Mouse (Mus musculus) frontal cortex, adult 2 months (tissue): ENCODE measurements around the gene Fbxl20. TPM values are rescaled to one million over a fixed set of nuclear protein-coding genes. Genes with fewer than 3 reads are reported as not detected.
"Not testable (repeated sequence)": the region's sequence is repeated elsewhere in the genome, so short reads cannot be mapped to it uniquely, and the experiment has no call there.

Experiments used
- DNase-seq, 2 experiments: peaks; one replicate each; pipeline ENCODE4 v3.0.0; 2022; ENCODE audit warnings: low spot score in 1 of 2; ENCODE audit errors: extremely low spot score in 1 of 2
- polyA plus RNA-seq: library from polyadenylated mRNA; depleted of rRNA; stranded (reverse); fragments of >200 nt; gene quantifications from 2 replicates; pipeline ENCODE4 v1.2.3, GENCODE M21; 2012; rRNA removed

Fbxl20 gene
- polyA plus RNA-seq: 26.8 and 28.5 TPM in 2 replicates

DNA sequence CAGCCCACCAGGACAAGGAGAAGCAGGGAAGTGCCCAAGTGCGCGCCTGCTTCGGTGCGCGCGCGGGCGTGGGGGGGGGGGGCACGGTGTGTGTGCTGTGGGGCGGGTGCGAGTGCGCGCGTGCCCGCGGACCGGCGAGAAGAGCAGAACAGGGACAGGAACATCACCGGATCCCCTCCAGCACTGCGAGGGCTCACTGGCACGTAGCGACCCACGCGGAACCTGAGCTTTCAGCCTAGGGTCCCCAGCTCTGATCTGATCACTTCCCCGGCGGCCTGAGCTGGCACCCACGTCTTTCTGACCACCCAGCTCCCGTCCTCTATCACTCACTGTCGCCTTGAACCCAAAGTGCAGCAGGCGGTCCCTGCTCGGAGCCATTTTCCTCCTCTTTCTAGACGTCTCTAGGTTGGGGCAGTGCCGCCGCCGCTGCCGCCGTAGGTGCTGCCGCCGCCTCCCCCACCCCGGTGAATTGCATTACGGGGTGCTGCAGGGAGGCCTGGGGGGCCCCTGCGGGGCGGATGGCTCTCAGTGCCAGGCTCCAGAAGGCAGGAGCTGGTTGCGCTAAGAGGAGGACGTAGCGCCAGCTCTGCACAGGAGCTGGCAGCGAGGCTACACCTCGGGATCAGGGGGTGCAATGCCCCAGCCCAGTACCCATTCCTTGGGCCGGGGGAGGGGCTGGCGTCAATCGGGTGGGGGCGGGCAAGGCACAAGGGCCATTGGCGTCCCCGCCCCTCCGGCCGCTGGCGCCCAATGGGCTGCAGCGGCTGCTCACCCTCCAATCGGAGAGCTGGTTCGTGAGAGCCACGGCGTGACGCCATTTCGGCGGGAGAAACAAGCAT lies at the start of gene Fbxl20:
Gene Fbxl20 (minus strand): TSS at position 618 of the 839 bp plus-strand sequence.
- DNase-seq: peak; percentile 81 to 93

DNA sequence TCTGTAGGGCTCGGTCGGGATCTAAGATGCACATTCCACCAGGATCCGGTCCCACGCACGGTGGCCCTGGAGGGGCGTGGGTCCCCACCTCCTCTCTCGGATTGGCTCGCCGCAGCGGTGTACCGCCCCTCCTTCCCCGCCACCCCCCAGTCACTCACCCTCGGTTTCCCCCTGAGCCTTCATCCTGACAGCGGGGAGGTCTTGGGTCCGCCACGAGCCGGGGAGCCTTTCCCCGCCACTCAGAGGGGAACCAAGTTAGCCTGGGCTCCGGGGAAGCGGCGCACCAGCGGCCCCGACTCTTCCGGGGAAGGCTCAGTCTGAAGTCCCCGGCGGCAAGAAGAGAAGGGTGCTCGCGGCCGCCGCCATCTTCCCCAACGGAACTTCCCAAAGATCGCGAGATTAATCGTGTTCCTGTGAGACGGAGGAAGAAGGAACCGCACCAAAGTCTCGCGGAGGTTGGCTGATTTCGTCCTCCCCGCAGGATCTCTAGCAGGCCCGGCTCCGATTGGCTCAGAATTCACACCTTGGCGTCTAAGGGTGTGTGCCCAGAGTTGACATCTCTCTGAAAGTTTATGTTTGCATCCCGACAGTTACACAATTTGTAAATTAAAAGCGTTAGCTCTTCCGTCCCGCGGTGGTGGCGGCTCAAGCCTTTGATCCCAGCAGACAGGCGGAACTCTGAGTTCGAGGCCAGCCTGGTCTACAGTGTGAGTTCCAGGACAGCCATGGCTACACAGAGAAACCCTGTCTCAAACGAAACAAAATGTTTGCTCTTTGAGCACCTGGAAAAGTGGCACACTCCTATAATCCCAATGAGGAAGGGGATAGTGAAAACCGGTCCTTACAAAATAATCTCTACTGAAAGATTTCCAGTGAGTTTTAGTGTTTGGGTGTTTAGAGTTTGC lies 43.0 kb upstream of the Fbxl20 start, which contains the start of gene Med1:
Gene Med1 (minus strand): TSS at position 393 of the 905 bp plus-strand sequence.
- DNase-seq: peak; percentile 91 to 95

DNA sequence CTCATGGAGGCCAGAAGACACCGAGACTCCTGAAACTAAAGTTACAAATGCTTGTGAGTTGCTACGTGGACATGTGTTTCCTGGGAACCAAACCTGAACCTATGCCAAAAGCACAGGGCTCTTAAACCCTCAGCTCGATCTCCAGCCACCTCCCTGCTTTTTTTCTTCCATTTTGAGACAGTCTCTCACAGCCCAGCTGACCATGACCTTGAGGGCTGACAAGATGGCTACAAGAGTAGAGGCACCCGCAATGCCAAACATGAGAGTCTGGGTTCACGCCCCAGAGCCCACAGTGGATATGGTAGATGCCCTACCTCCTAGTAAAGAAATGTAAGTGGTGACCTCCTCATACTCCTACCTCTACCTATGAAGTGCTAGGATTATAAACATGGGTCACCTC lies 40.6 kb upstream of the Fbxl20 start:
- DNase-seq: no peak

- DNase-seq: no peak
These were observed 37.6 kb upstream of the Fbxl20 start for GRCm38 (mm10) chr11:98187640-98188395.

- DNase-seq: not testable (repeated sequence)
These were observed 31.9 kb upstream of the Fbxl20 start for GRCm38 (mm10) chr11:98182149-98182548.

DNA sequence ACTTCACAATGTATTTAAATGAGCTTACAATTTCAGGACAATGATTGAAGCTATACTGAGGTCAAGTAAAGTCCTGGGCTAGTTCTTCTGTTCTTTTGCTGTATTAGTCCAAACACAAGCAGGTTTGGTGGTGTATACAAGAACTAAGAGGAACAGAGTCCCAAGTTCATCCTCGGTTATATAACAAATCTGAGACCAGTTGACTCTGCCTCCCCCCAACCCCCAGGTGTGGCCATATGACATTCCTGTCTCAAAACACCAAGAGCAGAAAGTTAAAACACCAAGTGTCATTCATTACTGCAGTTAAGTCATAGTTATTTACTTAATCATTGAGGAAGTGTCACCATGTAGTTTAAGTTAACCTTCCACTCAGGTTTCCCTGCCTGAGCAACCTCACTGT lies 18.2 kb upstream of the Fbxl20 start:
- DNase-seq: no peak

DNA sequence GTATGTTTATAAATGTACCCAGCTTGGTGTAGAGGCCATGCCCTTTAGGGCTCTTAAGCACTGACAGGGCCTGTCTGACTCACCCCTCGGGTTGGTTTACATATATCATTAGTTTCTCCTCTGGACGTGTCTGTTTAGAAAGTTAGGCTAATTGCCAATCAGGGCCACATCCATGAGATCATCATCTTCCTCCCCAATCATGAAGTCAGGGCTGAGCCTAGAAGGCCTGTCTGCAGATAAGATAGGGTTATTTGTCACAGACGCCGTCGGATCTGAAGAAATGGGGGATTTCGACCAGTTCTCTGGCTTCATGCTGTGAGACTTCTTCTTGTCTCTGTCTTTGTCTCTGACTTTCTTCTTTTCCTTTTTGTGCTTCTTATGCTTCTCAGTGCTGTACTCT lies 4.9 kb upstream of the Fbxl20 start:
- no peak for DNase-seq

DNA sequence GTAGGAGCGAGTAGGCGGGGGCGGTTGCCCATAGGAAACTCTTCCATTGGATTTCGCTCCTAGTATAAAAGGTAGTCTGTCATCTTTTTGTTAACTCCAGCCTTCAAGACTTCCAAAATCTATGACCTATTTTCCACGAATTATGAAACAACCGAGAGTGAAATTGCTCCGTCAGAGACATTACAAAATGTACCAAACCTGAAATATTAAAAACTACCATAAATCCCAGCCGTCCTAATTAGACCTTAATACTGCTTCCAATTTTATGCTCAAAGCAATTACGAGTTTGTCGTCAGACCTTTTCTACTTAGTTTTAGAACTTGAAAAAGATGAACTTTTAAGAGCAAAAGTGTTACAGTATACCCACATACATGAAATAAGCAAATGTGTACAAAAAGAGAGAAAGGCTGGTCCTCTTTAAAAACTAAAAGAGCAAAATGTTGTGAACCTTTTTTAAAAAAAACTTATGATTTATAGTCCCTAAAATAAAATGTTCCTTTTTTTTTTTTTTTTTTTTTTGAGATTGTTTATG lies 488 bp upstream of the Fbxl20 start:
- DNase-seq: no peak

GRCm38 (mm10) chr11:98149304-98149750 lies 876 bp downstream of the Fbxl20 start:
- peak; percentile 68 to 93 for DNase-seq

DNA sequence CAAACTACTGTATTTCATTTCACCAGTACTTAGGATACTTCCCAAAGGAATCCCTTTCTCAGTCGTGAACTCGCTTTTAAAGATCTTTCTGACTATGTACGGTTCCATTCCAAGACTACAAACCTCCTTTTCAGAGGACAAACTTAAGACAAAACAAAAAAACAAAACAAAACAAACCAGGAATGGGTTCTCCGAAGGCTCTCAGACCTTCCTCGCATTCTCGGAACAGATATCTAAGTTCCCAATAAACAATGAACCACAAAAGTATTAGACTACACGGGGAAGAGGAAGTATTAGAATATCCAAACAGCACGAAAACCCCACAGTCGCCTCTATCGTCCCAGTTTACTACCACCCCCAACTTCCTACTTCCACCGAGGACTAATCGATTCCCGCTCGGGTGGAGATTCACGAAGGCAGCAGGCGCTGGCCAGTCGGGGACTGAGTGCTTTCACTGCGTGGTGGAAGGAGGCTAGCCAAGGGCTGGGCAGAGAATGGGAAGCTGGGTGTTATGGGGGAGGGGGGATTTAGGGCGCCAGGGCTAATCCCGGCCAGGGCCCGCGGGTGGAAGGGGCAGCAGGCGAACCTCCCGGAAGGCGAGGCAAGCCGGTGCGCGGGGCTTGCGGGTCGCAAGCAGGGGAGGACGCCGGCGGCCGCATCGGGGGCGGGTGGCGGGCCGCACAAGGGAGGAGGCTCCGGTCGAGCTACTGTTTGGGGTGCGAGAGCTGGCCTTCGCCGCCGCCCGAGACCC lies 1.5 kb downstream of the Fbxl20 start:
- peak in 1 of 2 experiments; percentile 22 for DNase-seq

DNA sequence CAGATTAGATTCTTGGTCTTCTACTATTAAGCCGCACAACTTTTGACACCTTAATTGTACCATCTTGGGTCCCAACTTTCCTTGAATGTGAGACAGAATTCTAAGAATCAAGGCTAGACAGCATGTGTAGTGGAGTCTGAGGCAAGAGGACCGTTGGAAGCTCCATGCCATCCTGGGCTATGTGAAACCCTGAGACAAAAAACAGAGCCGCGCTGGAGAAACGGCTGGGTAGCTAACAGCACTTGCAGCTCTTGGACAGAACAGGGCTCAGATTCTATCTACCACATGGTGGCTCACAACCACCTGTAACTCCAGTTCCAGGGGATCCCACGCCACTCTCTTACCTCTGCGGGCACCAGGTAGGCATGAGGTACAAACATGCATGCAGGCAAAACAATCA lies 4.3 kb downstream of the Fbxl20 start:
- no peak for DNase-seq

- no peak for DNase-seq
These were observed 7.7 kb downstream of the Fbxl20 start for GRCm38 (mm10) chr11:98142545-98142944.

GRCm38 (mm10) chr11:98138894-98139293 lies 11.3 kb downstream of the Fbxl20 start:
- no peak for DNase-seq

GRCm38 (mm10) chr11:98137836-98138235 lies 12.4 kb downstream of the Fbxl20 start:
- DNase-seq: no peak

- DNase-seq: no peak
These were observed 15.3 kb downstream of the Fbxl20 start for GRCm38 (mm10) chr11:98134951-98135350.

GRCm38 (mm10) chr11:98123424-98123823 lies 26.8 kb downstream of the Fbxl20 start:
- DNase-seq: no peak

DNA sequence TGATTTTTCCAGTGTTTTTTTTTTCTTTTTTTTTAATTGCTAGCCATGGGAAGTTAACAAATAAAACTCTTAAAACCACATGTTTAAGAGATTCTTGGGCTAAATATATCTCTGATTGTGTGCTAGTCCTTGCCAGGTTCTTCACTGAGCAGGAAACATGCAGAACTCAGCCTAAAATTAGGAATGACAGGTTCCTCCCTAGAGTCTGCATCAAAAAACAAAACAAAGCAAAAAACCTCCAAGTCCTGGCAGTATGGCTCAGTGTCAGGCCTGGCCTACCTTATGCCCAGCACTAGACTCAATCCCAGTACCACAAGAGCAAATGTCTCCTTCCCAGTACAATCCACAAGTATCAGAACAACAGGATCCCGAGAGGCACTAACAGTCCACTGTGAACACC lies 35.8 kb downstream of the Fbxl20 start:
- DNase-seq: peak in 1 of 2 experiments; percentile 5

DNA sequence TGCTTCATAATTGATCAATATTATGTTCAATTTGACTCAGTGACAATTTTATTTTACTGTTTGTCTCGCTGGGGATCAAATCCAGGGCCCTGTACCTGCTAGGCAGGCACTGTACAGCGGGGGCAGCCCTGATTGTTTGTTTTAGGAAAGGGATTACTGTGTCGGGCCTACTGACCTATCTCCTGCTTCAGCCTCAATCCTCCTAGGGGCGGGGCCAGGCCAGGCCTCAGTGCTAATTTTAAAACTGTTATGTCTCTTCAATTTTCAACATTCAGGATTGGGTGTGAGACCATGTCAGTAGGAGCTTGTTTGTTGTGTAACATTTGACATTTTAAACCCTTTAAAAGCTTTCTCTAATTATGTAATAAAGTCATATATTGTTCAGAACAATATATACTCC lies 36.7 kb downstream of the Fbxl20 start:
- no peak for DNase-seq

- no peak for DNase-seq
These were observed 40.5 kb downstream of the Fbxl20 start for GRCm38 (mm10) chr11:98109706-98110105.

- DNase-seq: no peak
These were observed 48.9 kb downstream of the Fbxl20 start for GRCm38 (mm10) chr11:98101332-98101731.
